7 mouse cellular contexts compared by ENCODE assay signal in genomic region chr13:92131384-92132150, GRCm38 (mm10). TPM values are rescaled to one million over a fixed set of nuclear protein-coding genes. Genes with fewer than 3 reads are reported as not detected.
DNase-seq lines count a peak whose midpoint lies in the region; ATAC-seq lines count a peak whose summit lies in the region.

Gene Rasgrf2 (minus strand): TSS chr13:92131656.

- ATAC-seq in intestine, embryonic 15.5 days, result peak; percentile 89
- peak; percentile 92 for ATAC-seq in midbrain, embryonic 11.5 days (ENCODE audit: low FRiP score)

- intact Hi-C loops in gastrocnemius, postnatal 14 days (cut with DNase I; ENCODE audit: low total_unique reads), result no loop called here
- intact Hi-C loops in left cerebral cortex, postnatal 14 days (cut with DNase I), result loop anchor here (10.0 kb wide), 2 partner anchors 103 to 193 kb away; no protein-coding TSS in a partner anchor

- peaks cover 10% of the 10 kb centered on the region; the same call in 1 of the 2 replicates for H3K27me3 ChIP-seq in intestine, embryonic 15.5 days (replicated peaks)
- peaks cover 17% of the 10 kb centered on the region for H3K27me3 ChIP-seq in midbrain, embryonic 11.5 days (ENCODE audit: control insufficient read depth, insufficient read depth, low read length)

- peak within 1 kb of the TSS; percentile 70 for H3K4me3 ChIP-seq in brown adipose tissue, adult 24 weeks (ENCODE audit: insufficient read depth, low read depth, low read length)
- H3K4me3 ChIP-seq in intestine, embryonic 15.5 days (replicated peaks), result peak within 1 kb of the TSS; percentile 59
- H3K4me3 ChIP-seq in midbrain, embryonic 11.5 days (ENCODE audit: low read depth, low read length), result peak within 1 kb of the TSS; percentile 48

- under 1% methylated on average over 70 of the region's 70 CpGs for WGBS in intestine, embryonic 15.5 days
- WGBS in midbrain, embryonic 11.5 days, result under 1% methylated on average over 70 of the region's 70 CpGs

- DNase-seq in ZHBTc4 (ENCODE audit: low read depth, low spot score), result peak; percentile 63
- peak; percentile 13 for DNase-seq in gastrocnemius, postnatal 14 days
- peak; percentile 53 to 64 for DNase-seq in left cerebral cortex, postnatal 14 days (ENCODE audit: low spot score in 2 of 2)
- DNase-seq in midbrain, embryonic 11.5 days (ENCODE audit: low spot score, missing footprints), result peak; percentile 91
- DNase-seq in telencephalon, adult 2 months (ENCODE audit: low read depth, low spot score), result peak; percentile 48

- peak within 1 kb of the TSS; percentile 51 for H3K9ac ChIP-seq in intestine, embryonic 15.5 days
- H3K9ac ChIP-seq in midbrain, embryonic 11.5 days (ENCODE audit: low read length), result peak within 1 kb of the TSS; percentile 36; the same call in 1 of the 2 replicates

- peak within 1 kb of the TSS; percentile 98 for H3K4me2 ChIP-seq in intestine, embryonic 15.5 days (replicated peaks)
- peak within 1 kb of the TSS; percentile 94 for H3K4me2 ChIP-seq in midbrain, embryonic 11.5 days

- peak within 1 kb of the TSS; percentile 41 for H3K27ac ChIP-seq in brown adipose tissue, adult 24 weeks (replicated peaks; ENCODE audit: low read depth, low read length)
- no peak within 1 kb of the TSS for H3K27ac ChIP-seq in intestine, embryonic 15.5 days
- no peak within 1 kb of the TSS for H3K27ac ChIP-seq in midbrain, embryonic 11.5 days (ENCODE audit: low read depth, low read length)

- peaks cover 4% of the 10 kb centered on the region for H3K4me1 ChIP-seq in brown adipose tissue, adult 24 weeks (ENCODE audit: control insufficient read depth, insufficient read depth, insufficient read length, low read length)
- 0 out of 2 replicates have a peak, but pooled peaks cover 4% of the 10 kb centered on the region for H3K4me1 ChIP-seq in intestine, embryonic 15.5 days (replicated peaks)
- H3K4me1 ChIP-seq in midbrain, embryonic 11.5 days (ENCODE audit: control insufficient read depth, insufficient read depth, low read length), result peaks cover 10% of the 10 kb centered on the region

- H3K36me3 ChIP-seq in intestine, embryonic 15.5 days, result no peaks in the 10 kb centered on the region
- no peaks in the 10 kb centered on the region for H3K36me3 ChIP-seq in midbrain, embryonic 11.5 days (ENCODE audit: control insufficient read depth, insufficient read depth, low read length)

- H3K9me3 ChIP-seq in intestine, embryonic 15.5 days, result no peaks in the 10 kb centered on the region
- H3K9me3 ChIP-seq in midbrain, embryonic 11.5 days (ENCODE audit: control insufficient read depth, low read length), result no peaks in the 10 kb centered on the region

RNA-seq across cellular contexts. Expression of gene Rasgrf2, which starts in this region (rescaled TPM):
- polyA plus RNA-seq in brown adipose tissue, adult 24 weeks (2012; ENCODE audit: insufficient read depth, insufficient read length, missing spikeins), result 4.5 and 7.2 TPM in 2 replicates
- total RNA-seq in gastrocnemius, postnatal 14 days (2021), result 1 to 10 TPM; 1.6 to 1.9 TPM
- polyA plus RNA-seq in intestine, embryonic 15.5 days (2015; fragmentation: Nextera tagmentation; extraction: Ambion mirVana), result 2.9 and 3.7 TPM in 2 replicates
- 100 to 1,000 TPM; 130 to 154 TPM for total RNA-seq in left cerebral cortex, postnatal 14 days (2021)
- 0.11 TPM in 1 of 2 replicates, not detected in the other for polyA plus RNA-seq in midbrain, embryonic 11.5 days (2014; fragmentation: Nextera tagmentation; extraction: Ambion mirVana)

Comparison
In these comparisons a context has a peak if more than half of its experiments do, and no peak if none do; other contexts are left out.
1. RNA of gene Rasgrf2 (total RNA-seq): 130 to 154 TPM in left cerebral cortex, postnatal 14 days; 1.6 to 1.9 TPM in gastrocnemius, postnatal 14 days; every median in the first group is over 10 times any median in the second.
2. Peak in DNase-seq, ATAC-seq, H3K4me3 ChIP-seq, H3K9ac ChIP-seq and H3K4me2 ChIP-seq in midbrain, embryonic 11.5 days; RNA of the gene not detected or under 1 TPM.
3. DNase-seq: peak in every context shown above with its lines; median percentile 91 in midbrain, embryonic 11.5 days; 63 in ZHBTc4; 58 in left cerebral cortex, postnatal 14 days; 48 in telencephalon, adult 2 months; 13 in gastrocnemius, postnatal 14 days.
4. Peak in every context shown above with its lines, with median percentiles within 50 percentile points of each other: H3K4me3 ChIP-seq.